Mouse (Mus musculus) inflammation-experienced regulatory T-cells, adult 6 months (primary cell): Measurements from ENCODE around the gene Kcnn3. TPM values are rescaled to one million over a fixed set of nuclear protein-coding genes. Genes with fewer than 3 reads are reported as not detected.
A peak's percentile ranks its signal among the peaks of the same experiment; 100 is the strongest.

Source experiments
- ATAC-seq: one replicate; pipeline ENCODE4 v1.8.0; 2017
- polyA plus RNA-seq, 3 experiments: library from polyadenylated mRNA; unstranded; fragments of 100-300 nt; shearing (Covaris generic); gene quantifications; one replicate each; pipeline ENCODE4 v1.2.1; 2017

The Kcnn3 gene
- polyA plus RNA-seq, 3 experiments from 2014 or later: not detected

DNA sequence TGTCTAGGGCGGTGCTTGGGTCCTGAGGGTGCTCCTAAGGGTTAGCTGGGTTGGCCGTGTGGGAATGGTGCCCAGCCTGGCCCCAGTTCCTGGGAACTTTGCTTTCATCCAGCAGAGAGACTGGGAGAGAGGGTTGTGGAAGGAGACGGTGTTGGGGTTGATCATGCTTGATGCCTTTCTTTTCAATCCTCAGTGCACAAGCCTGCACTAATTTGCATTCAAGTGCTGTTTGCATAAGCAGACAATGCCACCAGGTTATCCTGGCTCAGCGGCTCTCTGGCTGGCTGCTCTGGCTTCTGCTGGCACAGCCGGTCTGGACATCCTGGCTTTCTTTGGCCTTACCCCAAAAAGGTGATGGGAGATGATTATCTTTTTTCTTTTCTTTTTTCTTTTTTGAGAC, 157.7 kb downstream of the Kcnn3 start:
- ATAC-seq: no peak

DNA sequence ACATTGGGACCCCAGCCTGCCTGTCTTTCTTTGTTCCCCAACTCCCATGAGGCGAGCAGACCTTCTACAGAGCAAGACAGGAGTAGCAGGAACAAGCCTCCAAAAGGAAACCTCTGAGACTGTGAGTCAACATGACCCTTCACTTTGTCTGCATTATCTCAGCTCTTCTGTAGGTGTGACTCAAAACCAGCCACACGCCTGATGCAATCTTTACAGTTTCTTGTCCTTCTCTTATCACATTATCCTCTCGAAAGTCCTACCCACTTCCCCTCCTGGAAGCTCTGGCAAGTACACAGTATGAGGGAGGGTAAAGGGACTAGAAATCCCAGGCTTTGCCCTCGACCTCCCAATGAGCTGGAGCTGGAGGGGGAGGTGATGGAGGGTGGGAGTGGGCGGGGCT, 166.1 kb downstream of the Kcnn3 start:
- ATAC-seq: no peak

DNA sequence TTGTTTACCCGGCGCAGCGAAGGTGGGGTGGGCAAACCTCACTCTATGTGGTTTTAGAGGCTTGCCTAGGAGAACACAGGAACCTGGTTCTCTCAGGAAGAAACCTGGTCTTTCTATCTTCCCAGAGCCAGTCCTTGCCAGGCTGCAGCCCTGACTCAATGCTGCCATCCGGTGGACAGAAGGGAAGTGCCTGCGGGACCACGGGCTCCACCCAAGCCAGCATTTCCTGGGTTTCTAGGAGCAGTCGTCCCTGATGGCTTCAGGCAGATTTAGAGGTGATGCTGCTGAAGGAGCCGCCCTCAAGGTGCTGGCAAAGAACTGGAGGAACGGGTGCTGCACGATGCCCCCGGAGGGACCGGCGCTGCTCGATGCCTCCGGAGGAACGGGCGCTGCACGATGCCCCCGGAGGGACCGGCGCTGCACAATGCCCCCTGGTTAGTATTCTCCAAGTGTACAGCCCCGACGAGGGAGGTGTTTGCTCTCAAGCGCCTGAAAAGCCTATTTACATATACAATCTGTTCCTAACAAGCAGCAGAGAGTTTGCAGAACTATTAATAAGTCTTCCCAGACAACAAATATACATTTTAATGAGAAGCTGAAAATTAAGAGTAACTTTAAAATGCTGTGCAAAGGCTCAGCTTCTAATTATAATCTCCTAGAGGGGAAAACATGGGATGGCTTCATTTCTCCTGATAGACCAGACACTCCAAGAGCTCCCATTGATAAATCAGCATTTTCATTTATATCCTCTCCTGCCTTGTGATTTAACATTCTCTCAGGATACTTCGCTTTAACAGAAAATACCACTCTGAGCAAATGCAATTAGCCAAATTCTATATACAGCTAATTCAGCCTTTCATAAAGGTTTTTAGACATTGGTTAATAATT, 169.0 kb downstream of the Kcnn3 start:
- peak; percentile 61 for ATAC-seq

DNA sequence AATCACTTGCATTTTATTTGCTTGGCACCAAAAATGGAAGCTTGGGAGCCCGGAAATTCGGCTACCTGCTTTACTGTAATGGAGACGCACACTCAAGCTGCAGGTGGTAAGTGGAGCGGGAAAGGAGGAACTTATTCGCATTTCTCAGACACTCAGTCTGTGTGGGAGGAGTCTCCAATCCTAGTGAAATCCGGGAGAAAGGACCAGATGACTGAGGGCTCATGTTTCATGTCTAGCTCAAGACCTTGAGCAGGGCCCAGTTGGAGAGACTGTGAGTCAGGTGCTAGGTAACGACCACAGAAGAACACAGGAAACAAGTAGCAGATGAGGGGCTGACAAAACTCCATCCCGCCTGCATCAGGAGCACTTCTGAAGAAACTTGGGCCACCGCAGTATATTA, 171.8 kb downstream of the Kcnn3 start:
- ATAC-seq: no peak

DNA sequence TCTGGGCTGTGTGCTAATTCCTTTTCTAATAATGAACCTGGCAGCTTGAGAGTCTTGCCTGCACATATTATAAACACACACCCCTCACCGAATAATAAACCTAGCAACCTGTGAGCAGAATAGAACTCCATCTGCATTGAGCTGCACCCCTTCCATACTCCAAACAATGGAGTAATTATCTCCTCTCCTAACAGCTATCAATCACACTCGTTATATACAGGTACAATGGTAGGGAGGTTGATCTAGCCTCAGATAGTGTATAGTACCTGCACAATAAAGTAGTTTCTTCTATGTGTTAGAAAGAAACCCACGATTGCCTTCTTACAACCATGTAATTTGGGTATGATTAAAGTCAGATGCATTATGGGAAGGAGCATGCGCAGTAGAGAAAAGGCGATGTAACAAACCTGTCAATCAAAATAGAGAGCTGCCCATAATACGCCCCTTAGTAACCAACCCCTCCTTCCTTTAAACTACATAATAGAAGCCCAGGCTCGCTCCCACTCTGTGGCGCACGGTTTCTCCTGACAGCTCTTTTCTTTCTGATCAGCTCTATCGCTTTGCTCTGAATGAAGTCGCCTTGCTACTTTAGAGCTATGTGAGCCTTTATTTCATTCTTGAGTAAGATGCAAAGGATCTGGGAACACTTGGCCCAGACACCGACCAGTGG, 176.3 kb downstream of the Kcnn3 start:
- no peak for ATAC-seq

DNA sequence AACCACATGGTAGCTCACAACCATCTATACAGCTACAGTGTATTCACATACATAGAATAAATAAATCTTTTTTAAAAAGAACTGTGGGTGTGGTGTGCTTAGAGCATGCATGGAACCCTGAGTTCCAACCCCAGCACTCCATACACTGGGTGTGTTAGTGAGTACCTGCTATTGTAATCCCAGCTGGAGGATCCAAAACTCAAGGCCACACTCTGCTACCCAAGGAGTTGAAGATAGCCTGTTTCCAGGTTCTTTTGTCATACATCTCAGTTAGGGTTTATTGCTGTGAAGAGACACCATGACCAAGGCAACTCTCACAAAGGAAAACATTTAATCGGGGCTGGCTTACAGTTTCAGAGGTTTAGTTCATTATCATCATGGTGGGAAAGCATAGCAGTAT, 179.0 kb downstream of the Kcnn3 start:
- no peak for ATAC-seq

DNA sequence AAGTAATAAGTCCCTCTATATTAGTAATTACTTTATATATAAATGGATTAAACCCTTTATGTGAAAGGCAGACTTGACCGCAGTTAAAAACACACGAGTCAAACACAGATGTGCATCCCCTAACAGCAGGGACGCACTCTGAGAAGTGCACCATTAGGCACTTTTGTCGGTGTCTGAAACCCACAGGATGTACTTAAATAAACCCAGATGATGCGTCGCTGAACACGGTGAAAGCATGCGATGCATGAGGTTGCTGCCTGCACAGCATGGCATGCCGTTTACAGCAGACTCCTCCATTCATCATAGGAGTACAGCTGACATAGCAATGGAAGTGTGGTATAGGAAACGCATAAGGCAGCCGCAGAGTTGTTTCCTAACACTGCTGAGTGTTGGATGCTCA, 180.5 kb downstream of the Kcnn3 start:
- ATAC-seq: no peak

DNA sequence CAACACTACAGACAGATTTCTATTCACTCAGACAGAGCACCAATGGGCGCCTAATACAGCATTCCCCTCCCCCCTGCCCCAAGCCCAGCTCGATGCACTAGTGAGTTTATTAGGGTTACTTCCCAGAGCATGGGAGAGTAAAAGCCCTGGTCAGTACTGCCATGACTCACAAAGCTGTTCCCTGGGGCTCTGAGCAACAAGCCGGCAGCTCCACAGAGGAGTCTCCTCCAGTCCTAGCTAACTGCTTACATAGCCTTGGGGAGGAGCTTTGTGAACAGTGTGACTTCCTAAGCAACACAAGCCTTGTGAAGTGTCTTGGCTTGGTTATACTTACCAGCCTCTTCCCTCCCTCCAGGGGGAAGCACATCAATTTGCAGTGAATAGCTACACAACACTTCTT, 183.6 kb downstream of the Kcnn3 start:
- no peak for ATAC-seq

DNA sequence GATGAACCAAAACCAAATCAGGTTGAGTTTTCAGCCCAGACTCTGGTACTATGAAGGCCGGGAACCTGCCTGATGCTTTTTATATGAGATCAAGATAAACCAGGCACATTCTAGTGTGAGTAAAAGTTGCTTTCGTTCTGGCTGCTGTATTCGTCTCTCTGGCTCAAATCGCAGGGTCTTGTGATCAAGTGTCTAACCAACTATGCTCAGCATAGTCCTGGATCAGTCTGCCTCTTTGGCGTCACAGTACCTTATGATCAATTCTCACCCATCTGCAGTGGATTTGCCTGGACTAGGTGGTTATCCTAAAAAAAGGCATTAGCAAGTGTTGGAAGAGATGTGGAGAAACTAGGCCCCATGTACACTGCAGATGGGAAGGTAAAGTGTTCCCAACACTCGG, 184.1 kb downstream of the Kcnn3 start:
- ATAC-seq: no peak

DNA sequence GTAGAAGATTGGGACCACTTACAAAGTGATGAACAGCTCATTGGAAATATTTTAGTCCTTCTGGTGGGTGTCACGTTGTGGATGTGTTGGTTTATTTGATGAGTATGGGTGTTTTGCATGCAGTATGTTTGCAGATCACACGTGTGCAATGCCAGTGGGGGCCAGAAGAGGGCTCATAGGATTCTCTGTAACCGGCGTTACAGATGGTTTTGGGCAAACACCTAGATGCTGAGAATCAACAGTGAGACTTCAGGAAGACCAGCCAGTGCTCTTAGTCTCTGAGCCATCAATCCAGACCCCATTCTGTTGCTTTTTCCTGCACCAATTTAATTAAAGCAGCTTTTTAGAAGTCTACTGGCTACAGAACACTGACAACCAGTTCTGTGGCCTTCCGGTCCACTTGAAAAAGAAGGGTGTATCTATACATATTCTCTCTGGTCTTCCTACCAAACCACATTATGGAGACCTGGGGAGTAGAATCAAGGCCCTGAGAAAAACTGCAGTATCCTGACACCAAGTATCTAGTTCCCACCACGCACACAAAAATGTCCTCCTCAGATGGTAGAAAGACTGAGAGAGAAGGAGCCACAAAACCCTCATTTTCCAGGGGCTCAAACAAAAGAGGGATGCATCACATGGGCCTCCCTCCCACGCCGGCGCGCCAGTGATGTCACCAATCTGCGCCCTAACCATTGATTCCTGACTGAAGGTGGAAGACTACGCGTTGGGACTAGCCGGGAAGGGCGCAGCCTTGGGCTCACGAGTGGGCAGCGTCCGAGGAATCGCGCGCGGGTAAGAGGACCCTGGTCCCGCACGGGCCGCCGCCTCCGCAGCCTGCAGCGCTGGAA, 194.6 kb downstream of the Kcnn3 start, which contains the start of gene Adar:
Gene Adar (plus strand): TSS at position 664 of the 848 bp plus-strand sequence.
- peak; percentile 85 for ATAC-seq

DNA sequence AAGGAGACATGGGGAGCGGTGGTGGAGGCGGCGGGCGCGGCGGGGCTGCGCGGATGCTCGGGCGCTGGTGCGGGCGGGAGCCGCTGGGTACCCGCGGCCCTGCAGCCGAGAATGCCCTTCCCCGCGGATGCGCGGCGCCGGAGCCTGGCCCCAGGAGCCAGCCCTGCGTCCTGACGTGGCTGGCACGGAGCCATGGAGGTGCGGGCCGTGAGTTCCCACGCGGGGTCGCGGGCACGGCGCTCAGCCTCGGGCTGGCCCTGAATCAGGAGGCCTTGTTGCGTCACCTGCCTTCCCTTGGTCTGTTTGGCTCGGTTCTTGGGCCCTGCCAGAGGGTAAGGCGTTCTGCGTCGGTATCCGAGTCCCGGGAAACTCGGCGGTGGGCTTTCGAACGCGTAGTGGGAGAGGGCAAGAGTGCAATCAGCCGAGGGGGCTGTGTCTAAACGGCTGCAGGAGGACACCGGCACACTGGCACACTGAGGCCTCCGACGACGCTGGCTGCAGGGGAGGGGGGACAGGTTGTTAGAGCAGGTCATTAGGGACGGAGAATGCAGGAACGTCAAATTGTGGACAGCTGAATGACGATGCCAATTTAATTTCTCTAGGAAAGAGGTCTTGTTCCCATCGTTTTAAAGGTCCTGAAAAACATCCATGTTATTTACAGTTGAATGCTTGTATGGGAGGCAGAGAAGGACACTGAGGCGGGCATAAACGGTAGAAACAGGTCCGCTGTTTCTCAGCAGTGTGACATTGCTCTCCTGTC, 195.4 kb downstream of the Kcnn3 start:
- ATAC-seq: peak; percentile 42

DNA sequence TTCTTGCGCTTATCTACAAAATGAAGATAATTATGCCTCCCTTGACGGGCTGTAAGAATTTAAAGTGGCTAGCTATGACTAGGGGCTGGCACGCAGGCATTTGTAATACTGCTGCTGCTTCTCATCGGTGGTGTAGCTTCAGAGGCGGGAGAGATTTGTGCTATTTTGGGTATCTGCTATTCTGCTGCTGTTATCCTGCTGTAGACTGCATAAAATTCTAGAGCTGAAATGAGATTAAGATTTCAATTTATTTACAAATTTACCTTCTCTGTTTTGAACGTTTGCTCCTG, 195.9 kb downstream of the Kcnn3 start:
- ATAC-seq: no peak

DNA sequence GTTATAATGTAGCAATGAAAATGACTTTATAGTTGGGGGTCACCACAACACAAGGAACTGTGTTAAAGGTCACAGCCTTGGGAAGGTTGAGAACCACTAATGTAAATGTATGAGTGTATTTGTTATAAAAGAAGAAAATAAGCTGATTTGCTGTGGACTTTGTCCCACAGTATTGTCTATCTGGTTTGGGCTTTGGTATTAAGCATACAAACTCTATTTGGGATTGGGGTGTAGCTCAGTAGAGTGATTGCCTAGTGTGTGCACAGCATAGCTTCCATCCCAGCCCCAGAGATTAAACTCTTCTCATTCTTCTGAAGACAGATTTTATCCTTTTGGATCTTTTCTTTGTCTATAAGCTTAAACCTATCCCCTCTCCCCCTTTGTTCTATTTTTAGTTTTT, 202.1 kb downstream of the Kcnn3 start:
- ATAC-seq: no peak

DNA sequence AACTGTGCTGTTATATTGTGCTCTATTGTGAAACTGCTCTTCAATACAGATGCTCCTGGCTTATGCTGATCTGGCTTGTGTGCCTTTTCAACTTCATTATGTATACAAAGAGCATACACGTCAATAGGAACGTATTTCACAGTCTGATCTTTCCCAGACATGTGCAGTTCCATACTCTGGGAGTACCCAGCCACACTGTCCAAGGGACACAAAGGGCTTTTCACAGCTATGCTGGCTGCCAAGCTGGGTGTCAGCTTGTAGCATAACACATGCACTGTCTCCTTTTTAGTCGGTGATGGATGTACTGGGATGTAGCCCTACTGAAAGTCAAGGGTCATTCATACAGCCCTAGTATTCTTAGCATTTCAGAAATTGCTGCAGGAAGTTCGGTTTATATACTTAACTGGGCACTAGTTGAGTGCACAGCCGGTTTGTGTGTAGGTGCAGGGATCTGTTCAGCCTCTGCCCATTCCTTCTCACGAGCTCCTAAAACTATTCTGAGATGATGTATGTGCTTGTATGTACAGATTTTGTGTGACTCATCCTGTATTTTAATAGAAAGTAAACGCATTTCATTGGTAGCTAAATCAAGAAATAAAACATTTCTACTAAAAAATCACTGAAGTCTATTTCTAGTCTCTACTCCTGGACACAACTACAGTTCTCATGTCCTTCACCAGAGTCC, 203.6 kb downstream of the Kcnn3 start:
- no peak for ATAC-seq

Other genes starting within 250 kb of the Kcnn3 start
- 100 to 1,000 TPM; 152 to 315 (median 248) TPM for gene Slc50a1, start 249.6 kb upstream of the Kcnn3 start, polyA plus RNA-seq
- not detected for gene Efna1, start 239.0 kb upstream of the Kcnn3 start, polyA plus RNA-seq
- gene Efna3, start 197.2 kb upstream of the Kcnn3 start, polyA plus RNA-seq: not detected
- under 1 TPM in 2 of 3 experiments, not detected in 1; 0.49 to 0.59 TPM for gene Efna4, start 182.1 kb upstream of the Kcnn3 start, polyA plus RNA-seq
- gene Adam15, start 170.2 kb upstream of the Kcnn3 start, polyA plus RNA-seq: 10 to 100 TPM in 2 of 3 experiments, 1 to 10 TPM in 1; 6.8 to 11.1 (median 10.8) TPM
- under 1 TPM in 2 of 3 experiments, not detected in 1; 0.20 to 0.54 TPM for gene Dcst2, start 158.2 kb upstream of the Kcnn3 start, polyA plus RNA-seq
- under 1 TPM; 0.40 to 0.88 (median 0.71) TPM for gene Dcst1, start 154.9 kb upstream of the Kcnn3 start, polyA plus RNA-seq
- gene Zbtb7b, start 125.4 kb upstream of the Kcnn3 start, polyA plus RNA-seq: 10 to 100 TPM; 11.1 to 16.2 (median 11.4) TPM
- under 1 TPM in 1 of 3 experiments, not detected in 2; 0.38 TPM for gene Lenep, start 117.4 kb upstream of the Kcnn3 start, polyA plus RNA-seq
- 10 to 100 TPM; 43.1 to 63.7 (median 57.5) TPM for gene Flad1, start 108.3 kb upstream of the Kcnn3 start, polyA plus RNA-seq
- 100 to 1,000 TPM in 1 of 3 experiments, 10 to 100 TPM in 2; 23.3 to 176 (median 34.8) TPM for gene Cks1b, start 101.8 kb upstream of the Kcnn3 start, polyA plus RNA-seq
- 10 to 100 TPM; 31.2 to 34.1 (median 33.7) TPM for gene Shc1, start 101.7 kb upstream of the Kcnn3 start, polyA plus RNA-seq
- 1 to 10 TPM; 9.0 to 9.6 (median 9.5) TPM for gene Pygo2, start 90.0 kb upstream of the Kcnn3 start, polyA plus RNA-seq
- gene Pbxip1, start 83.5 kb upstream of the Kcnn3 start, polyA plus RNA-seq: 10 to 100 TPM; 41.1 to 46.1 (median 42.2) TPM
- gene Pmvk, start 65.6 kb upstream of the Kcnn3 start, polyA plus RNA-seq: 10 to 100 TPM; 34.8 to 40.5 (median 39.0) TPM
- 10 to 100 TPM; 48.4 to 57.6 (median 56.6) TPM for gene Adar, start 194.9 kb downstream of the Kcnn3 start, polyA plus RNA-seq
- 1 to 10 TPM; 1.2 to 2.4 (median 1.9) TPM for gene Chrnb2, start 244.5 kb downstream of the Kcnn3 start, polyA plus RNA-seq